Mouse (Mus musculus): Measurements from ENCODE around the gene Clic4.

DNA sequence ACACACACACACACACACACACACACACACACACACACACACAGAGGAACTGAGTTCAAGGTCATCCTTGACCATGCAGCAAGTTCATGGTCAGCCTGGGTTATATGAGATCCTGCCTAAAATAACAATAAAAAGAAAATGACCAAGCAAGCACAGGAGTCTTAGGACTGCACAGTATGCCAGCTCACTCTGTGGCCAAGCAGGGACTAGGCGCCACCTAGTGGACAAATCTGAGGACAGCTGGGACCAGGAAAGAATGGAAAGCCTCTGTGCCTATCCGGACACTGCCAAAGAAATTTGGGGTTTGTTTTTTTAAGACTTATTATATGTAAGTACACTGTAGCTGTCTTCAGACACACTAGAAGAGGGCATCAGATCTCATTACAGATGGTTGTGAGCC is 45.4 kb upstream of the Clic4 start:
- no peak for TF ChIP-seq POLR2A (IDR thresholded peaks at IDR 0.05; ENCODE audit: insufficient read depth, low read depth, low read length)
- peak; percentile 93 for TF ChIP-seq CTCF (IDR thresholded peaks at IDR 0.05)
